Mouse (Mus musculus): ENCODE results near the gene B4galt5. TPM values are rescaled to one million over a fixed set of nuclear protein-coding genes. Genes with fewer than 3 reads are reported as not detected.
A peak's percentile ranks its signal among the peaks of the same experiment; 100 is the strongest.

Gene B4galt5
- polyA plus RNA-seq, 1 experiment: 28.3 TPM

GRCm38 (mm10) chr2:167365063-167365462 lies 16.1 kb upstream of the B4galt5 start:
- no peak overlapping the region for H3K4me3 ChIP-seq (ENCODE audit: insufficient read depth, low read length)
- TF ChIP-seq CTCF (IDR thresholded peaks at IDR 0.05; ENCODE audit: borderline replicate concordance, insufficient read depth, low read length) (no peak), POLR2A (IDR thresholded peaks at IDR 0.05; ENCODE audit: low read depth, low read length) (no peak)
- H3K4me1 ChIP-seq (ENCODE audit: control insufficient read depth, insufficient read depth, low read length): no peaks in the 10 kb centered on the region
- no peak overlapping the region for H3K27ac ChIP-seq (ENCODE audit: insufficient read depth, low read length)

GRCm38 (mm10) chr2:167363272-167364045 lies 14.5 kb upstream of the B4galt5 start:
- no peak overlapping the region for H3K4me3 ChIP-seq (ENCODE audit: insufficient read depth, low read length)
- no peaks in the 10 kb centered on the region for H3K4me1 ChIP-seq (ENCODE audit: control insufficient read depth, insufficient read depth, low read length)
- H3K27ac ChIP-seq (ENCODE audit: insufficient read depth, low read length): no peak overlapping the region
- TF ChIP-seq CTCF (IDR thresholded peaks at IDR 0.05; ENCODE audit: borderline replicate concordance, insufficient read depth, low read length): no peak
- TF ChIP-seq POLR2A (IDR thresholded peaks at IDR 0.05; ENCODE audit: low read depth, low read length): no peak

- Histone ChIP-seq H3K4me1 (ENCODE audit: control insufficient read depth, insufficient read depth, low read length) (no peaks in the 10 kb centered on the region), H3K4me3 (ENCODE audit: insufficient read depth, low read length) (no peak overlapping the region), H3K27ac (ENCODE audit: insufficient read depth, low read length) (0 out of 2 replicates have a peak overlapping the region, but pooled peaks have one; percentile 1)
- no peak for TF ChIP-seq POLR2A (IDR thresholded peaks at IDR 0.05; ENCODE audit: low read depth, low read length)
- no peak for TF ChIP-seq CTCF (IDR thresholded peaks at IDR 0.05; ENCODE audit: borderline replicate concordance, insufficient read depth, low read length)
These were observed 9.5 kb upstream of the B4galt5 start for GRCm38 (mm10) chr2:167358499-167358898.

- no peak overlapping the region for H3K4me3 ChIP-seq (ENCODE audit: insufficient read depth, low read length)
- no peak overlapping the region for H3K27ac ChIP-seq (ENCODE audit: insufficient read depth, low read length)
- TF ChIP-seq POLR2A (IDR thresholded peaks at IDR 0.05; ENCODE audit: low read depth, low read length): no peak
- no peaks in the 10 kb centered on the region for H3K4me1 ChIP-seq (ENCODE audit: control insufficient read depth, insufficient read depth, low read length)
These were observed 7.9 kb upstream of the B4galt5 start for GRCm38 (mm10) chr2:167356885-167357284.

- Histone ChIP-seq H3K4me3 (ENCODE audit: insufficient read depth, low read length) (no peak overlapping the region), H3K27ac (ENCODE audit: insufficient read depth, low read length) (no peak overlapping the region), H3K4me1 (ENCODE audit: control insufficient read depth, insufficient read depth, low read length) (0 out of 2 replicates have a peak, but pooled peaks cover 5% of the 10 kb centered on the region)
- TF ChIP-seq POLR2A (IDR thresholded peaks at IDR 0.05; ENCODE audit: low read depth, low read length) (no peak), CTCF (IDR thresholded peaks at IDR 0.05; ENCODE audit: borderline replicate concordance, insufficient read depth, low read length) (no peak)
These were observed 5.7 kb upstream of the B4galt5 start for GRCm38 (mm10) chr2:167354611-167355165.

GRCm38 (mm10) chr2:167354046-167354445 lies 5.1 kb upstream of the B4galt5 start:
- TF ChIP-seq POLR2A (IDR thresholded peaks at IDR 0.05; ENCODE audit: low read depth, low read length) (no peak), CTCF (IDR thresholded peaks at IDR 0.05; ENCODE audit: borderline replicate concordance, insufficient read depth, low read length) (no peak)
- no peak overlapping the region for H3K27ac ChIP-seq (ENCODE audit: insufficient read depth, low read length)
- no peak overlapping the region for H3K4me3 ChIP-seq (ENCODE audit: insufficient read depth, low read length)
- H3K4me1 ChIP-seq (ENCODE audit: control insufficient read depth, insufficient read depth, low read length): 0 out of 2 replicates have a peak, but pooled peaks cover 5% of the 10 kb centered on the region

- 0 out of 2 replicates have a peak, but pooled peaks cover 5% of the 10 kb centered on the region for H3K4me1 ChIP-seq (ENCODE audit: control insufficient read depth, insufficient read depth, low read length)
- no peak overlapping the region for H3K4me3 ChIP-seq (ENCODE audit: insufficient read depth, low read length)
- no peak overlapping the region for H3K27ac ChIP-seq (ENCODE audit: insufficient read depth, low read length)
- TF ChIP-seq POLR2A (IDR thresholded peaks at IDR 0.05; ENCODE audit: low read depth, low read length): no peak
- TF ChIP-seq CTCF (IDR thresholded peaks at IDR 0.05; ENCODE audit: borderline replicate concordance, insufficient read depth, low read length): no peak
These were observed 3.5 kb upstream of the B4galt5 start for GRCm38 (mm10) chr2:167352496-167352895.

- TF ChIP-seq CTCF (IDR thresholded peaks at IDR 0.05; ENCODE audit: borderline replicate concordance, insufficient read depth, low read length) (no peak), POLR2A (IDR thresholded peaks at IDR 0.05; ENCODE audit: low read depth, low read length) (no peak)
- no peak overlapping the region for H3K27ac ChIP-seq (ENCODE audit: insufficient read depth, low read length)
- no peak overlapping the region for H3K4me3 ChIP-seq (ENCODE audit: insufficient read depth, low read length)
- H3K4me1 ChIP-seq (ENCODE audit: control insufficient read depth, insufficient read depth, low read length): peaks cover 8% of the 10 kb centered on the region; the same call in 1 of the 2 replicates
These were observed 2.5 kb upstream of the B4galt5 start for GRCm38 (mm10) chr2:167351371-167351951.

GRCm38 (mm10) chr2:167350126-167350650 lies 1.2 kb upstream of the B4galt5 start:
- Histone ChIP-seq H3K4me1 (ENCODE audit: control insufficient read depth, insufficient read depth, low read length) (peaks cover 8% of the 10 kb centered on the region; the same call in 1 of the 2 replicates), H3K4me3 (ENCODE audit: insufficient read depth, low read length) (no peak overlapping the region), H3K27ac (ENCODE audit: insufficient read depth, low read length) (no peak overlapping the region)
- TF ChIP-seq POLR2A (IDR thresholded peaks at IDR 0.05; ENCODE audit: low read depth, low read length): no peak
- TF ChIP-seq CTCF (IDR thresholded peaks at IDR 0.05; ENCODE audit: borderline replicate concordance, insufficient read depth, low read length): no peak

Measured in embryonic fibroblast, embryonic 13.5 days (primary cell).